Mouse (Mus musculus) thymus, postnatal 0 days (tissue): ENCODE data around the gene Fcrla. TPM values are rescaled to one million over a fixed set of nuclear protein-coding genes. Genes with fewer than 3 reads are reported as not detected.

Experiments used
- DNase-seq: peaks from one replicate; pipeline ENCODE4 v3.0.0-alpha.2; 2015; ENCODE audit warnings: low spot score
- polyA plus RNA-seq: library from polyadenylated mRNA; unstranded; fragments of >200 nt; fragmentation: Nextera tagmentation; extraction: Ambion mirVana; gene quantifications from 2 replicates; pipeline ENCODE4 v1.2.1, GENCODE M21; 2015

Fcrla gene
- polyA plus RNA-seq, 1 experiment from 2014 or later, result 1.4 TPM

DNA sequence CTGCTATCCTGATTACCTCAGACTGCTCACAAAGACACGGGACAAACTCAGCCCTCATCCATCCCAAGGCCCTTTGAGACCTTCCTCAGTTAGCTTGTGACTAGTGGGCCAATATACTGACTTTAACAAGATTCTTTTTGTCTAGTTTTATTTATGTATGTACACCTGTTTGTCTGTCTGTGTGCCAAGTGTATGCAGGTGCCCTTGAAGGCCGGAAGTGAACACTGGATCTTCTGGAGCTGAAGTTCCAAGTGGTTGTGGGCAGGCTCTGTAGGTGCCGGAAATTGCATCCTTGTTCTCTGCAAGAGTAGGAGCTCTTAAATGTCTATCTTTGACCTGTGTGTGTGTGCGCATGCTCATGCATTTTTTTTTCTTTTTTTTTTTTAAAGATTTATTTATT, 1.9 kb upstream of the Fcrla start:
- no peak for DNase-seq

GRCm38 (mm10) chr1:170928467-170928866, 1.1 kb upstream of the Fcrla start:
- DNase-seq, result no peak

- DNase-seq, result no peak
Observed at GRCm38 (mm10) chr1:170926941-170927340, 442 bp downstream of the Fcrla start.

DNA sequence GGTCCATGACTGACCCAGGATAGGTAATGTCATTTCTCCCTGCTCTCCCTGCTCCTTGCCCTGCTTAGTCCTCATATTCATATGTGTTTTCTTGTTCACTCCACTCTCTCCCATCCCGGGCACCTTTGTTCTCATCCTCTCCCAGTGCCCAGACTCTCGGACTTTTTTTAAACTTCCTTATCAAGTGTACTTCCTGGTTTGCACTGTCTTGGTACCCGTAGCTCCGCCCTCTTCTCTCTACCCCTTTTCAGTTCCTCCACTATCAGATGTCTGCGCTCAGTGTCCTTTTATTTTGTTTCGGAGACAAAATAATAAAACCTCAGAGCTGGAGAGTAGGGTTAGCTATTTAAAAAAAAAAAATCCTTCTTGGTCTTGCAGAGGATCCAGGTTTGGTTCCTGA, 2.9 kb downstream of the Fcrla start:
- peak; percentile 21 for DNase-seq

GRCm38 (mm10) chr1:170919308-170919707, 8.1 kb downstream of the Fcrla start:
- no peak for DNase-seq

DNA sequence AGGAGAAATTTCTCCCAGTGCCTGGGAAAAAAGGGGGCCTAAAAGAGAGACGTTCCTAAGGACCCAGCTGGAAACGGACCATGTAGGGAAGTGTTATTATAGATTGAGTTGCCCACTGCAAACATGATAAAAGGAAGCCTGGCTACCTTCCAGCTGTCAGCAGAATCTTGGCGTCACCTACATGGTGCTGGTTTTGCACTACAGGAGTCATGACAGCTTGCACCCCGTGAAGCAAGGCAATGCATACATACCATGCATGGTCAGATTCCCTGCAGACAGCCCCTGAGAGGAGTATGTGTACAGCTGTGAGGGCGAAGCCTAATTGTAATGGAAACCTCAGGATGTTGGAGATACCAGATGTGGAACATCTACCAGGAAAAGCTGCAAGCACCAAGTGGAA, 11.7 kb downstream of the Fcrla start:
- no peak for DNase-seq

DNA sequence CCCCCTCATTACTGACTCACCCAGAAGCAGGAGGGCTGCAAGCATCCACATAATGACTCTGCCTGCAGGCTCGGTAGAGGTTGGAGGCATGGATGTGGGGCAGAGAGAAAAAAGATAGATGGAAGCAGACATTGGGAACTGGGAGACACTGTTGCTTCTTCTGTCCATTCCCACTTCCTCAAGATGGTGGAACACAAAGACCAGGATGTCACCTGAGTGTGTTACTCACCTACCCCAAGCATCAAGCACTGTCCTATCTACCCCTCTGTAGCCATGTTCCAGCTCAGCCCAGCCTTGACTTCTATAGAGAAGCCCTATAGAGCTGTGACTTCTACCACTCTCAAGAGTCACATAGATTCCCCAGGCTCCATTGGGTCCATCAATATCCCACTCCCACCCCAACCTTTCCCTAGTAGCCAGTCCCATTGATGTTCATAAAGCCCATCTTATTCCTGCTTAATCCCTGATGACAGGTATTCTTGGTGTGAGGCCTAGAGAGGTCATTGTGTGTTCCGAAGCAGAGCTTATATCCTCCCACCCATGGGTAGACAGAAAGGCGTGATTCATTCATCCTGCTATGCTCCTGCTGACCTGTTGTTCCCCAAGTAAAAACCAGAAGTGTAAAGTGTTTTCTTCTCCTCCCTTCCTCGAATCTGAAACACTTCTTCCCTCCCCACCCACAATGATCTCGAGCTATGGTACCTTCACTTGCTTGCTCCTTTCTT, 14.3 kb downstream of the Fcrla start, which contains the start of gene Fcrlb:
Gene Fcrlb (minus strand): TSS at position 51 of the 725 bp plus-strand sequence.
- DNase-seq, result no peak

GRCm38 (mm10) chr1:170911907-170912660, 15.3 kb downstream of the Fcrla start:
- DNase-seq, result no peak

DNA sequence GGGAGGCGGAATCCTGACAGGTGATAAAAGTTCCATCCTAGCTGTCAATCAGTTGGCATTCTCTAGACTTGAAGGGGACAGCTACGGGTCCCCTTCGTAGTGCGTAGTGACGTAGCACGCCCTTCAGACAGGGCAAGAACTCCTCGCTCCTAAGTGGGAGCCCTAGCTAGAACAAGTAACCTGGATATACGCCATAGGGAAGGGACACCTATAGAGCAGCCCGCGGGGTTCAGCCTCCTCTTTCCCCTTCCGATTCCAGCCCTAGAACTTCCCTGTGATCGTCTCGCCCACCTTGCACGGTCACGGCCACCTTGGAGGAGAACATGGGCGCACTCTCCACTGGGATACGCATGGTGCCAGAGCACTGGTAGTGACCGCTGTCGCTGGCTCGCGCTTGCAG, 19.0 kb downstream of the Fcrla start:
- no peak for DNase-seq

- peak; percentile 45 for DNase-seq
Observed at GRCm38 (mm10) chr1:170907456-170908191, 19.8 kb downstream of the Fcrla start.

GRCm38 (mm10) chr1:170907111-170907455, 20.3 kb downstream of the Fcrla start:
- no peak for DNase-seq

DNA sequence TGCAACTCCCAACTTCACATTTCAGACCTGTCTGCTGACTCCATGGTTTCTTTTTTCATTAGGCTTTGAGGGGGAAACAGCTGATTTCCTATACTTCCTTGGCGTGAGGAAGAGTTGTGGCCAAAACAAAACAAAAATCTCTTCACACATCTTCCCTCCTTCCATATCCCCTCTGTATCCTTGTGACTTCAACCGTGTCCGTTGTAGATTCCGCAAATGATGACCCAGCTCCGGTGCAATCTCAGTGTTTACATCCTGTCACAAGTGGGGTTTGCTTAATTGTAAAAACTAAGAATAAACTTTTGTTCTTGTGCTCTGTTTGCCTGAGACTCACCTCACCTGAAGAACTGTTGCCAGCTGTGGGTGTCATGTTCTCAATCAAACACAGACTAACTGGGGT, 23.9 kb downstream of the Fcrla start:
- DNase-seq, result no peak

GRCm38 (mm10) chr1:170901536-170902238, 25.7 kb downstream of the Fcrla start:
- peak; percentile 85 for DNase-seq

DNA sequence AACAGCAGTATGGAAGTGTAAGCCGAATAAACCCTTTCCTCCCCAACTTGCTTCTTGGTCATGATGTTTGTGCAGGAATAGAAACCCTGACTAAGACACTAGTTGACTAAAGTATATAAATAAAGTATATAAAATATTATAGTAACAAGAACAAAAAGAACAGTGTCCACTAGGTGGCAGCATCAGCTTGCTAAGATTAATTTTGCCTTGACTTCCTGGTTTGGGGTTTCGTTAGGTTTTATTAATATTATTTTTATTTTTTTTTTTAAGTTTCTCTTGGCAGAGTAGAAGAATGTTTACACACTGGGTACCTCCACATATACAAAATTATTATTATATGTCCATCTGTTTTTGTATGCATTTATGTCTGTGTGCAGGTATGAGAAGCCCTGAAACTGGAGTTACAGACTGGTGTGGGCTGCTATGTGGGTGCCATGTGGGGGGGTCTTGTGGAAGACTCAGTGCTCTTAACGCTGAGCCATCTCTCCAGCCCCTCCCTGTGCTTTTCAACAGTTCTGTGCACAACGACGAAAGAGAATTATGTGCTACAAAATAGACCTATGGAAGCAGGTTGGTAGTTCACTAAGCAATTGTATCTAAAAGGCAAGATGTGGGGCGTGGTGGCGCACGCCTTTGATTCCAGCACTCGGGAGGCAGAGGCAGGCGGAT, 26.4 kb downstream of the Fcrla start:
- DNase-seq, result peak; percentile 66

- no peak for DNase-seq
Observed at GRCm38 (mm10) chr1:170898413-170899075, 28.8 kb downstream of the Fcrla start.

DNA sequence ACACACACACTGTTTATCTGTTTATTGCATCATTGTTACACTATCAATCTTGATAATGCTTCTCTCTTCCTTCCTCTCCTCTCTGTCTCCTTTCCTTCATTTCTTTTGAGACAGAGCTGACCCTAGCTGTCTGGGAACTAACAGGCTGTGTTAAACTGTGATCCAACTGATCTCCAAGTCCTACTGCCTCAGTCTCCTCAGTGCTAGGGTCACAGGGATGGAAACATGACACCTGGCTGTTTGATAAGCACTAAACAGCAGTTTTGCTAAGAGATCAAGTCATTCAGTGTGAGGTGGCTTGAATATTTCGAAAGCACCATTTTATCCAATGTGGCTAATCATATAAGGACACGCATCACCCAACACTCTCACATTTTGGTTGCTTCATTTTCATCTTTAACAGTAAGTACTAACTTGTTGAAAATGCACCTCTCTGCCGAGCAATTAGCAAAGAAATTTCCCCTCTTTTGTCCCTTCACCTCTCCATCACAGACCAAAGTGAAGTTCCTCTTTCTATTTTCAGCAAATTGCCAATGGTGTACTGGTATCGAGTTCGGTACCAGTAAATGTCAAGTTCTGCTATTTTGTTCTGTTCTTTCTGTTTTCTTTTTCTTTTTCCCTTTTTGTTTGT, 30.6 kb downstream of the Fcrla start:
- DNase-seq, result no peak

GRCm38 (mm10) chr1:170894603-170895602, 32.5 kb downstream of the Fcrla start:
- DNase-seq, result peak; percentile 67

- no peak for DNase-seq
Observed at GRCm38 (mm10) chr1:170892279-170892678, 35.1 kb downstream of the Fcrla start.

- no peak for DNase-seq
Observed at GRCm38 (mm10) chr1:170891646-170892045, 35.7 kb downstream of the Fcrla start.
